Mouse (Mus musculus): ENCODE results near the gene Taf8. TPM values are rescaled to one million over a fixed set of nuclear protein-coding genes. Genes with fewer than 3 reads are reported as not detected.

The Taf8 gene
- polyA plus RNA-seq, 1 experiment from 2014 or later, result 15.2 TPM

- H3K9me3 ChIP-seq (replicated peaks), result no peaks in the 10 kb centered on the region
- peak overlapping the region; percentile 97 for H3K27ac ChIP-seq (replicated peaks)
- peak overlapping the region; percentile 18; the same call in 1 of the 2 replicates for H3K4me2 ChIP-seq
- H3K4me3 ChIP-seq (replicated peaks), result no peak overlapping the region
- 55% methylated on average over 10 of the region's 10 CpGs for WGBS (ENCODE audit: insufficient replicate concordance)
- H3K36me3 ChIP-seq (replicated peaks), result no peaks in the 10 kb centered on the region
- H3K4me1 ChIP-seq (replicated peaks), result peaks cover 98% of the 10 kb centered on the region
- H3K9ac ChIP-seq, result no peak overlapping the region
- no peaks in the 10 kb centered on the region for H3K27me3 ChIP-seq
- no peak for ATAC-seq (ENCODE audit: insufficient read depth)
Observed at GRCm38 (mm10) chr17:47531387-47531818, 29.3 kb upstream of the Taf8 start.

GRCm38 (mm10) chr17:47529595-47529994, 27.5 kb upstream of the Taf8 start:
- Histone ChIP-seq H3K27ac (replicated peaks) (0 out of 2 replicates have a peak overlapping the region, but pooled peaks have one; percentile 38), H3K4me3 (replicated peaks) (no peak overlapping the region), H3K36me3 (replicated peaks) (0 out of 2 replicates have a peak, but pooled peaks cover 3% of the 10 kb centered on the region), H3K9ac (no peak overlapping the region), H3K9me3 (replicated peaks) (no peaks in the 10 kb centered on the region), H3K4me2 (no peak overlapping the region), H3K4me1 (replicated peaks) (peaks cover 94% of the 10 kb centered on the region), H3K27me3 (no peaks in the 10 kb centered on the region)
- ATAC-seq (ENCODE audit: insufficient read depth), result no peak
- 85% methylated on average over 11 of the region's 11 CpGs for WGBS (ENCODE audit: insufficient replicate concordance)

GRCm38 (mm10) chr17:47528919-47529318, 26.8 kb upstream of the Taf8 start:
- ATAC-seq (ENCODE audit: insufficient read depth), result no peak
- 72% methylated on average over 8 of the region's 8 CpGs for WGBS (ENCODE audit: insufficient replicate concordance)
- H3K36me3 ChIP-seq (replicated peaks), result 0 out of 2 replicates have a peak, but pooled peaks cover 3% of the 10 kb centered on the region
- no peak overlapping the region for H3K4me3 ChIP-seq (replicated peaks)
- no peak overlapping the region for H3K4me2 ChIP-seq
- no peaks in the 10 kb centered on the region for H3K9me3 ChIP-seq (replicated peaks)
- no peaks in the 10 kb centered on the region for H3K27me3 ChIP-seq
- peak overlapping the region; percentile 21; the same call in 1 of the 2 replicates for H3K9ac ChIP-seq
- H3K27ac ChIP-seq (replicated peaks), result peak overlapping the region; percentile 69
- H3K4me1 ChIP-seq (replicated peaks), result peaks cover 94% of the 10 kb centered on the region

GRCm38 (mm10) chr17:47527581-47528300, 25.6 kb upstream of the Taf8 start:
- peak overlapping the region; percentile 40; the same call in 1 of the 2 replicates for H3K9ac ChIP-seq
- no peak overlapping the region for H3K4me3 ChIP-seq (replicated peaks)
- no peaks in the 10 kb centered on the region for H3K9me3 ChIP-seq (replicated peaks)
- 36% methylated on average over 10 of the region's 10 CpGs for WGBS (ENCODE audit: insufficient replicate concordance)
- H3K36me3 ChIP-seq (replicated peaks), result 0 out of 2 replicates have a peak, but pooled peaks cover 3% of the 10 kb centered on the region
- H3K4me1 ChIP-seq (replicated peaks), result peaks cover 94% of the 10 kb centered on the region
- peak overlapping the region; percentile 69 for H3K27ac ChIP-seq (replicated peaks)
- peak overlapping the region; percentile 23 for H3K4me2 ChIP-seq
- no peaks in the 10 kb centered on the region for H3K27me3 ChIP-seq
- ATAC-seq (ENCODE audit: insufficient read depth), result no peak

GRCm38 (mm10) chr17:47526856-47527520, 24.9 kb upstream of the Taf8 start:
- Histone ChIP-seq H3K27me3 (no peaks in the 10 kb centered on the region), H3K4me1 (replicated peaks) (peaks cover 94% of the 10 kb centered on the region), H3K4me3 (replicated peaks) (no peak overlapping the region), H3K27ac (replicated peaks) (peak overlapping the region; percentile 69), H3K9ac (peak overlapping the region; percentile 40; the same call in 1 of the 2 replicates), H3K9me3 (replicated peaks) (no peaks in the 10 kb centered on the region), H3K36me3 (replicated peaks) (0 out of 2 replicates have a peak, but pooled peaks cover 3% of the 10 kb centered on the region), H3K4me2 (peak overlapping the region; percentile 23)
- ATAC-seq (ENCODE audit: insufficient read depth), result no peak
- WGBS (ENCODE audit: insufficient replicate concordance), result 71% methylated on average over 17 of the region's 17 CpGs

GRCm38 (mm10) chr17:47524991-47525390, 22.9 kb upstream of the Taf8 start:
- no peak overlapping the region for H3K9ac ChIP-seq
- ATAC-seq (ENCODE audit: insufficient read depth), result no peak
- H3K4me2 ChIP-seq, result no peak overlapping the region
- H3K36me3 ChIP-seq (replicated peaks), result 0 out of 2 replicates have a peak, but pooled peaks cover 3% of the 10 kb centered on the region
- H3K27ac ChIP-seq (replicated peaks), result peak overlapping the region; percentile 97
- H3K4me1 ChIP-seq (replicated peaks), result peaks cover 94% of the 10 kb centered on the region
- no peaks in the 10 kb centered on the region for H3K27me3 ChIP-seq
- no peaks in the 10 kb centered on the region for H3K9me3 ChIP-seq (replicated peaks)
- 78% methylated on average over 6 of the region's 6 CpGs for WGBS (ENCODE audit: insufficient replicate concordance)
- H3K4me3 ChIP-seq (replicated peaks), result no peak overlapping the region

GRCm38 (mm10) chr17:47524055-47524454, 22.0 kb upstream of the Taf8 start:
- Histone ChIP-seq H3K9me3 (replicated peaks) (no peaks in the 10 kb centered on the region), H3K4me2 (peak overlapping the region; percentile 81; the same call in 1 of the 2 replicates), H3K4me3 (replicated peaks) (no peak overlapping the region), H3K9ac (0 out of 2 replicates have a peak overlapping the region, but pooled peaks have one; percentile 66), H3K27me3 (no peaks in the 10 kb centered on the region), H3K27ac (replicated peaks) (peak overlapping the region; percentile 97), H3K4me1 (replicated peaks) (peaks cover 94% of the 10 kb centered on the region), H3K36me3 (replicated peaks) (0 out of 2 replicates have a peak, but pooled peaks cover 3% of the 10 kb centered on the region)
- 65% methylated on average over 8 of the region's 8 CpGs for WGBS (ENCODE audit: insufficient replicate concordance)
- ATAC-seq (ENCODE audit: insufficient read depth), result no peak

GRCm38 (mm10) chr17:47523211-47523682, 21.2 kb upstream of the Taf8 start:
- H3K4me1 ChIP-seq (replicated peaks), result peaks cover 94% of the 10 kb centered on the region
- H3K9me3 ChIP-seq (replicated peaks), result no peaks in the 10 kb centered on the region
- H3K27me3 ChIP-seq, result no peaks in the 10 kb centered on the region
- H3K36me3 ChIP-seq (replicated peaks), result 0 out of 2 replicates have a peak, but pooled peaks cover 3% of the 10 kb centered on the region
- peak overlapping the region; percentile 97 for H3K27ac ChIP-seq (replicated peaks)
- peak; percentile 64 for ATAC-seq (ENCODE audit: insufficient read depth)
- peak overlapping the region; percentile 66 for H3K9ac ChIP-seq
- H3K4me2 ChIP-seq, result peak overlapping the region; percentile 81
- H3K4me3 ChIP-seq (replicated peaks), result peak overlapping the region; percentile 28
- 10% methylated on average over 18 of the region's 18 CpGs for WGBS (ENCODE audit: insufficient replicate concordance)

- Histone ChIP-seq H3K4me1 (replicated peaks) (peaks cover 94% of the 10 kb centered on the region), H3K27ac (replicated peaks) (peak overlapping the region; percentile 97), H3K4me3 (replicated peaks) (peak overlapping the region; percentile 50; the same call in 1 of the 2 replicates), H3K36me3 (replicated peaks) (0 out of 2 replicates have a peak, but pooled peaks cover 3% of the 10 kb centered on the region), H3K9ac (peak overlapping the region; percentile 66), H3K9me3 (replicated peaks) (no peaks in the 10 kb centered on the region), H3K4me2 (peak overlapping the region; percentile 81), H3K27me3 (no peaks in the 10 kb centered on the region)
- ATAC-seq (ENCODE audit: insufficient read depth), result no peak
- 34% methylated on average over 4 of the region's 4 CpGs for WGBS (ENCODE audit: insufficient replicate concordance)
Observed at GRCm38 (mm10) chr17:47522536-47522935, 20.4 kb upstream of the Taf8 start.

- peak; percentile 89 for ATAC-seq (ENCODE audit: insufficient read depth)
- no peaks in the 10 kb centered on the region for H3K9me3 ChIP-seq (replicated peaks)
- H3K4me3 ChIP-seq (replicated peaks), result peak overlapping the region; percentile 50
- H3K27ac ChIP-seq (replicated peaks), result peak overlapping the region; percentile 97
- no peaks in the 10 kb centered on the region for H3K27me3 ChIP-seq
- H3K4me1 ChIP-seq (replicated peaks), result peaks cover 93% of the 10 kb centered on the region
- WGBS (ENCODE audit: insufficient replicate concordance), result 3% methylated on average over 17 of the region's 17 CpGs
- 0 out of 2 replicates have a peak, but pooled peaks cover 3% of the 10 kb centered on the region for H3K36me3 ChIP-seq (replicated peaks)
- H3K9ac ChIP-seq, result peak overlapping the region; percentile 66
- peak overlapping the region; percentile 81 for H3K4me2 ChIP-seq
Observed at GRCm38 (mm10) chr17:47521551-47522258, 19.6 kb upstream of the Taf8 start.

All from liver, embryonic 15.5 days (tissue).